Mouse (Mus musculus) C2C12 (cell line): ENCODE data around the gene Mpdz.

Experiments
- CTCF ChIP-seq: IDR thresholded peaks from one replicate; pipeline ENCODE4 v1.5.1; 2011; ENCODE audit not compliant: control insufficient read depth, insufficient read depth, insufficient read length
- FOSL1 ChIP-seq: IDR thresholded peaks from one replicate; pipeline ENCODE4 v1.8.0; 2011; ENCODE audit warnings: mild to moderate bottlenecking, low read length; ENCODE audit not compliant: poor library complexity, insufficient read depth, severe bottlenecking
- MAX ChIP-seq: IDR thresholded peaks from one replicate; pipeline ENCODE4 v1.6.1; 2011; ENCODE audit warnings: mild to moderate bottlenecking, control low read depth
- MYOD1 ChIP-seq: IDR thresholded peaks from one replicate; pipeline ENCODE4 v1.6.1; 2011; ENCODE audit warnings: low read depth; ENCODE audit not compliant: control insufficient read depth, insufficient read length
- MYOG ChIP-seq: IDR thresholded peaks from one replicate; pipeline ENCODE4 v1.6.1; 2011; ENCODE audit not compliant: control insufficient read depth, insufficient read length; ENCODE audit errors: extremely low read depth
- USF1 ChIP-seq: IDR thresholded peaks from one replicate; pipeline ENCODE4 v1.6.1; 2011; ENCODE audit warnings: low read depth, mild to moderate bottlenecking, control low read depth, moderate library complexity

- TF ChIP-seq MYOG = no peak
- TF ChIP-seq CTCF = no peak
- no peak for TF ChIP-seq USF1
- TF ChIP-seq MAX = no peak
- no peak for TF ChIP-seq FOSL1
- no peak for TF ChIP-seq MYOD1
Observed at GRCm38 (mm10) chr4:81351368-81351767, 91.2 kb downstream of the Mpdz start.
